Mouse (Mus musculus) brown adipose tissue, adult 24 weeks (tissue): ENCODE results near the gene Cul9. TPM values are rescaled to one million over a fixed set of nuclear protein-coding genes. Genes with fewer than 3 reads are reported as not detected.

Source experiments
- H3K27ac ChIP-seq: fragments of 200-500 bp; replicated peaks from 2 replicates; pipeline ENCODE4 v1.5.1; 2012; ENCODE audit warnings: low read depth, mild to moderate bottlenecking, low read length
- H3K4me1 ChIP-seq: fragments of 200-500 bp; 2 replicates; pipeline ENCODE4 v1.6.1; 2012; ENCODE audit warnings: low read length, mixed read lengths; ENCODE audit not compliant: control insufficient read depth, insufficient read depth, insufficient read length
- H3K4me3 ChIP-seq: fragments of 200-500 bp; 2 replicates; pipeline ENCODE4 v1.5.1; 2012; ENCODE audit warnings: low read depth, mild to moderate bottlenecking, low read length, moderate library complexity; ENCODE audit not compliant: insufficient read depth
- polyA plus RNA-seq: library from polyadenylated mRNA; stranded (reverse); fragments of >200 nt; gene quantifications from 2 replicates; pipeline ENCODE4 v1.2.4, GENCODE M21; 2012; ENCODE audit not compliant: missing spikeins, insufficient read depth, insufficient read length

Gene Cul9
- polyA plus RNA-seq: 11.6 and 14.5 TPM in 2 replicates

DNA sequence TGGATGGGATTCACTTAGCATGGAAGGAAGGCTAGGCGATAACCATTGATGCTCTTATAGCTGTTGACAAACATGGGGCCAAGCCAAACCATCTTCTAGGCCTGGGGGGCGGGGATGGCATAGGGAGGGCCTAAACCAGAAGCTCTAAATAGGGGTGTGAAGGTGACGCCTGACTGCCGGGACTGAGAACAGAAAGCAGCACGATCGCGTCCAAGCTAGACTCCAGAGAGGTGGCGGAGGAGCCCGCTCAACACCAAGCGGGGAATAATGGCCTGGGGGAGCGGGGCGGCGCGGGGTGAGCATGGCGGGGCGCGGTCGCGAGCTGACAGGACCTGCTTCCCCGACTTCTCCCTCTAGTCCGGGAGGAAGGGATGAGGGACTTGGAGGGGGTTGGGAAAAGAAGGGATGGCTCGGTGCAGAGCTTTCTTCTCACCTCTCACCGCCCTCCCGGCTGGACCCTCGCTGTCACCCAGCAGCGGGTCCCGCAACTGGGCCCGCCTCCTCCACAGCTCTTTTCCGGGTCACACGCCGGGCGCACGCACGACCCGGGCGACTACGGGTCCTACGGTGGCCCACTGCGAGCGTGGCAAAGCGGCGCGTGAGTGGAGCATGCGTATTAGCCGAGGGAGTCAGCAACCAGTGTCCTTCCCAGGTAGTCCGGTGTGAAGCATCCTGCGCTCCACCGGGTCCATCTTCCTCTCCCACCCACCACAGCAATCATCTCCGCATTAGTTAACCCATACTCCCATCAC is at the start of gene Cul9:
Cul9 (minus strand) TSS at position 576 of the 752 bp plus-strand sequence.
- Histone ChIP-seq H3K4me1 (no peaks in the 10 kb centered on the region; the same call in 1 of the 2 replicates), H3K27ac (no peak within 1 kb of the TSS), H3K4me3 (peak within 1 kb of the TSS; percentile 86)

DNA sequence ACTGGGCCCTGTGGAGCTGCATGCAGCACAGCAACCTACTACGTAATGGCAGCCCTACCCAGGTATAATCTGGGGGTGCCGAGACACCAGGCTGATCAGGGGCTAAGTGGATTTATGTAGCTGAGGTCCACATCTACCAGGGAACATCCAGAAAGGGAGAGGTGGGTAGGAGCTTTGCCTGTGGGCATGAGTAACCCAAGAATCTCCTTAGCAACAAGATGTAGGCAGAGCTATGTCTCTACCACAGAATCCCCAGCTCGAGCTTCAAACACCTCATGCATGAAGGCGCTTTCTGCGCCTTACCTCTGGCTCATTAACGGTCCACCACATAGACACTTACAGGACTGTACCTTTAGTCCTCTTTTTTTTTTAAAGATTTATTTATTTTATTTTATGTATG is 49.1 kb upstream of the Cul9 start:
- H3K4me3 ChIP-seq: no peak overlapping the region
- H3K27ac ChIP-seq: no peak overlapping the region
- H3K4me1 ChIP-seq: no peaks in the 10 kb centered on the region

DNA sequence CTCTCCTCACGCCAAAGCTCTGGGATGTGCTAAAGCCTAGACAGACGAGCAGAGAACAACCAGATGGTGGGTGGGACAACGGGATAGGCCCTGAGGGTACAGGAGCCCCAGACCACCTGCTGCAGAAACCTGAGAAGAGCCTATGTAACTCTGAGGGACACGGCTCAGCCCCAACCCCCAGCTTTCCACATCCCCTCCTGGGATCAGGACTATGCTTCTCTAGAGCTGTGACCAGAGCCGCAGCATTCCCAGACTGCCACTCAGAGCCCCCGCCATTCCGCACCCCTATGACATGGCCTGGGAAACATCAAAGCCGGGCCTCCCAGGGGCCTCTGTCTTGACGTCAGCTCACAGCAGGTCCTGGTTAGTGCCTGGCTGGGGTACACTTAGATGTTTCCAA is 48.4 kb upstream of the Cul9 start:
- Histone ChIP-seq H3K4me1 (no peaks in the 10 kb centered on the region), H3K27ac (no peak overlapping the region), H3K4me3 (no peak overlapping the region)

DNA sequence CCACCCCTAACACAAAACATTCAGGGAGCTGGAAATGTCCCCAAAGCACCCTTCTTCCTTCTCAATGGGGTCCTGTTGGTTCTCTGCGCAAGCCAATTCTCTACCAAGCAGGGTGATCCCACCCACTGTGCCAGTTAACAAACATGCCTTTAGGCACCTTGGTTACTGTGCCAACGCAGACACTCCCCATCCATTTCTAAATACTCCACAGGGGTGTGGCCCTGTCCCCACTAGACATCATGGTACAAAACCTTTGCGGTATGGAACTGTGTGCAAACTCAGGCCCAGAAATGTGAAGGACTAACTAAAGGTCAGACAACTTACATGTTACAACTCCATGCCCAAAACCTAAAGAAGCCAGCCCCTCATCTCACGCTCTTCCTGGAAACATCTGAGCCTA is 46.9 kb upstream of the Cul9 start:
- Histone ChIP-seq H3K27ac (no peak overlapping the region), H3K4me1 (no peaks in the 10 kb centered on the region), H3K4me3 (no peak overlapping the region)

DNA sequence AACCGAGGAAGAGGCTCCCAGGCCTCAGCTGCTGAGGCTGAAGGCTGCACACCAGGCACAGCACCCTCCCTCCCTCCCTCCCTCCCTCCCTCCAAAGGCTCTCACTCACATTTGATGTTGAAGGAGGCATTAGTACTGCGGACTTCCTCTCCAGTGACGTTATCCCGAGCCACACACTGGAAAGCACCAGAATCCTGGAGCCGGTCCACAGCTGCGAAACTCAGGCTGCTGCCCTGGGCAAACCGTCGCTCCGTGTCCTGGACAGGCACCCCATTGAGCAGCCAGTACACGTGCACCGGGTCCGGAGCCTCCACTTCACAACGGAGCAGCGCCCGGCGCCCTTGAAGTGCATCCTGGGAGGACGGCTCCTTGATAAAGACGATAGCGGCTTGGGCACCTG is 45.2 kb upstream of the Cul9 start:
- H3K27ac ChIP-seq: 0 out of 2 replicates have a peak overlapping the region, but pooled peaks have one; percentile 34
- H3K4me3 ChIP-seq: no peak overlapping the region
- no peaks in the 10 kb centered on the region for H3K4me1 ChIP-seq

DNA sequence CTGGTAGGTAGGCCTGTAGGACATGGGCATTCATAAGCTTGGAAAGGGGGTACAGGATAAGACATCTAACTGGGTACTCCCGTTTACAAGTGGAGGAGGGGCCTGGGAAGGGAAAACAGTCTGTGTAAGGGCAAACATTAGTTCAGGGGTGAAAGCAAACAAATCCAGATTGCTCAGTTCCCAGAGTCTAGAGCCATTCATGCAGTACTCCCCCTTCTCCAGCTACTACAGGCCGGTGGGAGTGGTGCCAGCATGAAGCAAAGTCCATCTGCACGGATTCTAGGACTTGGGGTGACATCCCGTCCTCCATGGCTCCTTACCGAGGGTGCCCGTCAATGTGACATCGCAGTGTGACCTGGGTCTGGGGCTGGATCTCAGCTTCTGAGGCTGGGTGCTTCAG is 44.3 kb upstream of the Cul9 start:
- H3K27ac ChIP-seq: no peak overlapping the region
- no peaks in the 10 kb centered on the region for H3K4me1 ChIP-seq
- no peak overlapping the region for H3K4me3 ChIP-seq

DNA sequence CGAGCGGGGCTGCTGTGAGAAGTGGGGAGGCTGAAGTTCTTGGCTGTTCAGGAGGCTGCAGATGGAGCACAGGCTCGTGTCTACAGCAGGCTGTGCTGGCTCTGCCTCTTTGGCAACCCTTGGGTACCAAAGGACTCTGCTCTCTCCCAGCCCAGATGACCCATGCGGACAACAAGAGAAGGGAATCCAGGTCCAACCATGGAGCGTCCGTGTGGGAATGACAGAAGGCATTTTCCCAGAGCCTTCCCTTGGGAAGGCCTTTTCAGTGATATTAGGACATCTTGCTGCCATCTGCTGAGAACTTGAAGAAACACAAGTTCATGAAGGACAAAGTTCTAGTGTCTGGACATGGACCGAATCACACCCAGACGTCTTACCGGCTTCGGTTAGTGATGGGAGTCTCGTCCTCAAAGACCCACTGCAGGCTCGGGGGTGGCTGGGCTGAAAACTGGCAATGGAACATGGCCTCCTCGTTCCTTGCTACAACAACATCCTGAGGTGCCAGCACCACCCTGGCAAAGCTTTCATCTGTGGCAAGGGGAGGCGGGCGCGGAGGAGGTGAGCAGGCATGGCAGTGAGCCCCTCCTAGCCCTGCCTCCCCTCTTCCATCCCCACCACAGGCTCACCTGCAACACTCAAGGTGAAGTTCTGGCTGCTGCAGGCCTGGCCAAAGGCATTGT is 43.6 kb upstream of the Cul9 start:
- Histone ChIP-seq H3K4me1 (no peaks in the 10 kb centered on the region), H3K27ac (no peak overlapping the region), H3K4me3 (no peak overlapping the region)

DNA sequence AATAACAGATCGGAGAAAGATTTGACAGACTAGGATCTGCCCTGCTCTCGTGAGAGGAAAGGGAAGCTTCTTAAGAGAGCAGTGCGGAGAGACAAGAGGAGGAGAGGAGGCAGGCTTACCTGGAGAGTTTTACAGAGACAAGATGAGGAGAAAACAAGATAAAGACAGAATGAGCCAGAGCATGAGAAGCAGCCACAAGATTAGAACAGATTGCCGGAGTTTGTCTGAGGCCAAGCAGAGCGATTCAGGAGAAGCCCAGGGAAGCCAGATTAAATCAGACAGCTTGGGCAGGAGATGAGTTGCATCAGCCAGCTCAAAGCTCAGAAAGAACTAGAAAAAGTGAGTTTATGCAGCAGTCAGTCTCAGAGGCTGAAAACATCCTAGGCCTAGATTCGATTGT is 42.7 kb upstream of the Cul9 start:
- no peaks in the 10 kb centered on the region for H3K4me1 ChIP-seq
- no peak overlapping the region for H3K27ac ChIP-seq
- H3K4me3 ChIP-seq: no peak overlapping the region

DNA sequence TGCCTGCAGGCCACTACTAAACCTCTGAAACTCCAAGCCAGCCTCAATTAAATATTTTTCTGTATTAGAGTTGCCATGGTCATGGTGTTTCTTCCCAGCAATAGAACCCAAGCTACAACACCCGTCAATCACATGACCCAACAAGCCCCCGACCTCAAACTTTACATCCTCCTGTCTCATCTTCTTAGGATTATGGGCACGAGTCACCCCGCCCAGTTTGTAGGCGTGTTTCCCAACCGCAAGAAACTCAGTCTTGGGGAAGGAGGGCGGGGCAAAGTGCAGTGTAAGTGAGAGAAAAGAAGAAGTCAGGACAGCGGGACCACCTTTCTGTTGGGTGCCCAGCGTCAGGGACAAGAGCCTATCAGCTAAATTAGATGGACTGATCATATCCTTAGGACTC is 42.0 kb upstream of the Cul9 start:
- H3K27ac ChIP-seq: no peak overlapping the region
- no peaks in the 10 kb centered on the region for H3K4me1 ChIP-seq
- no peak overlapping the region for H3K4me3 ChIP-seq

DNA sequence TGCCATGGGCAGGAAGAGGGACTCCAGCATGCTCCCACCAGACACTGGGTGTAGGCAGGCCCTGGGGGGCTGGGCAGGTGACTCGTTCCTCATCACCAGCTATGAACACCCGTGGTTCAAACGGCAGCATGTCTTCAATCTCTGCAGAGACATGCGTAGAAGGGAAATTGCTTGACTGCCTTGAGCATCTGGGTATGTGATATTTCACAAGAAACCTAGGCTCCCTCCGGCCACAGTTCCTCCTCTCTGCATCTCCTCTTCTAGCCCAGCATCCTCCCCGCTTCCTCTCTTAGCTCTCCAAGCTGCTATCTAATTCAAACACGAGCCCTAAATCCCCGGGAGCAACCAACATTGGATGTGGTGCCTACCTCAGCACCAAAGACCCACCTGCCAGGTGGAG is 40.1 kb upstream of the Cul9 start:
- Histone ChIP-seq H3K27ac (no peak overlapping the region), H3K4me3 (no peak overlapping the region), H3K4me1 (no peaks in the 10 kb centered on the region)

DNA sequence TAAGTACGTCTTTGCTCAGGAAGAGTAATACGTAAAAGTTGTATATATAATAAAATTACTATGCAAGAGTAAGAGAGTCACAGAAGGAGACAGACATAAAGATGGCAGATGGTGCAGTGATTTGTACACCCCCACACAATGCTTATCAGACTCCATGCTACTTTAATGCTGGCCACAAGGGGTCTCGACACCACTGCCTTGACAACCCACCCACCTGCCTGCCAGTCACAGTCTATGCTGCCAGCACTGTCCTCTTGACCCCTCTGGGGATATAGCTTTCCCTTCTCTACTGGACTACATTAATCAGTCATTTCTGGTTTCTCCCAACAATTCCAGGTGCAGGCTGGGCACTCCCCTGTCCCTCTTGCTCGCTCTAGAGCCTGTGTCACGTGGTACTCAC is 32.5 kb upstream of the Cul9 start:
- H3K27ac ChIP-seq: no peak overlapping the region
- H3K4me3 ChIP-seq: no peak overlapping the region
- H3K4me1 ChIP-seq: no peaks in the 10 kb centered on the region

DNA sequence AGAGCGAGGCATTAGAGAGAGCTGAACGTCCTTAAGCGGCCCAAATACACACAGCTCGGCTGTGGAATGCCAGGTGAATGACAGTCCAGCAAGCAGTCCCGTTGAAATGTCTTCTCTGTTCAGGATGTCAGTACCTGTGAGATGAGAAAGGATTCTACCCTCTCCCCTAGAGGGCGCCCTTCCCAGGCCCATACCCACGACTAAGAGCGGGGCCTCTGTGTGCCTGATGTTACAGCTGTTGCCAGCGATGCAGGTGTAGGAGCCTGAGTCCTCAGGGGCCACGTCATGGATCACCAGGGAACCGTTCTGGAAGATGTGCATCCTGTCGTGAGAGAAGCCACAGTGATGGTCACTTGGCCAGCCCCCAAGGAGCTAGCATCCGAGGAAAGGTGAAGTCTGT is 29.9 kb upstream of the Cul9 start:
- Histone ChIP-seq H3K4me3 (no peak overlapping the region), H3K27ac (no peak overlapping the region), H3K4me1 (no peaks in the 10 kb centered on the region)

DNA sequence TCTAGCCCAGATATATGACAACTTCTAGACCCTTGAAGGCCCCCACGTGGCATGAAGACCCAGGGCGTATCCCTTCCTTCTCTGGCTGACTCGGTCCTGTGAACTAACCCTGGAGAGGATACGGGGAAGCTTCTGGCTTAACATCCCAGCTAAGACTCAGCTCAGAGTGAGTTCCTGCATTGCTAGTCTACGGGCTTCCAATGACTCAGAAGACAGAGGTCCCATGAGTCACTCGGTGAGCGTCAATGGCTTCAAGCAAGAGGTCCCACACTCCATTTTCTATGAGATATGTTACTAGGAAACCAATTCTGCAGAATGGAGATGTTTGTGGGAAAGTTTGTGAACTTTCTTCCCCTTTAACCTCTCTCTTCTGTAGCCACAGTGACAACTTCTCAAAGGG is 28.3 kb upstream of the Cul9 start:
- no peak overlapping the region for H3K4me3 ChIP-seq
- no peak overlapping the region for H3K27ac ChIP-seq
- 0 out of 2 replicates have a peak, but pooled peaks cover 4% of the 10 kb centered on the region for H3K4me1 ChIP-seq

DNA sequence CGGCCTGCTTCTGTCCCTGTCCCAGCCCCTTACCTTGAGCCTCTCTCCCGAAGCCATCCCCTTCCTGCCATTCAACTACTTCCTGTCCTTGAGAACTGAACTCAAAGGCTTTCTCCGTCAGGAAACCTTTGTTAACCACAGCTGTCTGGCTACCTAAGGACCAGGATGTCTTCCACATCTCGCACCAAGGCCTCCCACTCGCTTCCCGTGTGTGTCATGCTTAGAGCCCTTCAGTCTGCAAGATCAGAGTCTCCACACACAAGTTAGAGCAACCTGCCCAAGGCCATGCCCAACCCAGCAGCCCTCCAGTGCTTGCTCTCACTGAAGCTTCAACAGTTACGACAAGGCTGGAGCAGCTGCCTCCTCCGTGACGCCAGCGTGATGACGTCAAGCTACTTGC is 24.8 kb upstream of the Cul9 start:
- H3K4me3 ChIP-seq: no peak overlapping the region; the same call in 1 of the 2 replicates
- 0 out of 2 replicates have a peak, but pooled peaks cover 4% of the 10 kb centered on the region for H3K4me1 ChIP-seq
- H3K27ac ChIP-seq: peak overlapping the region; percentile 69

DNA sequence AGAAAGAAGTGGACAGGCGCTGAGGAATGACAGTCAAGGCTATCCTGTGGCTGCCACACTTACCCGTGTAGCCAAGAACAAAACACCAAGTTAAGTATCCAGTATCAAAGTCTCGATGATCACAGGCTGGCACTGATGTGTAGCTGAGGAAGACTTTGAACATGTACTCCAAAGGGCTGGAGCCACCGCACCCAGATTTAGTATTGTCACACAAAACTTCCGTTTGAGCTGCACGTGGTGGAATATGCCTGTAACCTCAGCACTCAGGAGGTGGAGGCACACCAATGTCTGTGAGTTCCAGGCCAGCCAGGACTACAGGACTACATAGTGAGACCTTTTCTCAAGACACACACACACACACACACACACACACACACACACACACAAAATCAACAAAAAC is 13.0 kb upstream of the Cul9 start:
- no peaks in the 10 kb centered on the region for H3K4me1 ChIP-seq
- H3K4me3 ChIP-seq: no peak overlapping the region
- H3K27ac ChIP-seq: no peak overlapping the region

DNA sequence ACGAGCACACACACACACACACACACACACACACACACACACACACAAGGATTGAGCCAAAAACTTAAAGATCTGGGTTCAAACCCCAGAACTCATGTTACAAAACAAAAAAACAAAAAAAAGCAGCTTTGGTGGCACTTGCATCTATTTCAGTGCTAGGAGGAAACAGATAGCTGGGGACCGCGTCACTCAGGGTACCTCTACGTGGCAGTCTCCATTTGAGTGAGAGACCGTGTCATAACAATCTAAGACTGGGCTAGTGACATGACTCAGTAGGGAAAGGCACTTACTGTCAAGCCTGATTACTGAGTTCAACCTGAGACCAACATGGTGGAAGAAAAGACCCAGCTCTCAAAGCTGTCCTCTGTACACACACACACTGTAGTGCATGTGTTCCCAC is 12.0 kb upstream of the Cul9 start:
- Histone ChIP-seq H3K4me1 (peaks cover 4% of the 10 kb centered on the region), H3K4me3 (no peak overlapping the region), H3K27ac (no peak overlapping the region)
